Mouse (Mus musculus) large intestine, adult 2 months (tissue): ENCODE measurements at regions not wholly inside any gene's neighbourhood (a gene's known extent, or its start where the extent isn't known, plus 50 kb on each side); places are given as distances from the start of the nearest gene placed in this dataset.

Source experiments
- DNase-seq: peaks from one replicate; pipeline ENCODE4 v3.0.0-alpha.2; 2012; ENCODE audit warnings: low read depth, low spot score
- WGBS: fragments of 180-500 bp; shearing (Covaris S2); methylation state at CpG from one replicate; pipeline ENCODE4 v1.1.7; 2018; 5-methylcytosine and 5-hydroxymethylcytosine counted together

- DNase-seq, result no peak
Measured at GRCm38 (mm10) chr12:118660384-118661213, 185.5 kb upstream of the Sp8 start.

GRCm38 (mm10) chr12:118659240-118660120, 186.6 kb upstream of the Sp8 start:
- 66% methylated on average over 14 of the region's 14 CpGs for WGBS
- DNase-seq, result no peak

More at GRCm38 (mm10) chr12:118660384-118661213, 185.5 kb upstream of the Sp8 start:
- 19% methylated on average over 12 of the region's 12 CpGs for WGBS

- no peak for DNase-seq
- 64% methylated on average over 4 of the region's 4 CpGs for WGBS
Measured at GRCm38 (mm10) chr12:118650483-118651160, 195.5 kb upstream of the Sp8 start.

GRCm38 (mm10) chr12:118649323-118649973, 196.7 kb upstream of the Sp8 start:
- DNase-seq, result no peak
- 82% methylated on average over 3 of the region's 3 CpGs for WGBS

- DNase-seq, result no peak
Measured at GRCm38 (mm10) chr12:118648673-118649072, 197.5 kb upstream of the Sp8 start.

GRCm38 (mm10) chr12:118647270-118648042, 198.7 kb upstream of the Sp8 start:
- WGBS, result 78% methylated on average over 12 of the region's 12 CpGs
- DNase-seq, result no peak

GRCm38 (mm10) chr12:118640925-118641324, 205.2 kb upstream of the Sp8 start:
- 50% methylated on average over 3 of the region's 3 CpGs for WGBS
- no peak for DNase-seq

- WGBS, result 37% methylated on average over 4 of the region's 4 CpGs
- DNase-seq, result no peak
Measured at GRCm38 (mm10) chr12:118637214-118637613, 208.9 kb upstream of the Sp8 start.

- whole genome bisulfite sequencing, result 19% methylated on average over 1 of the region's 1 CpGs
- no peak for DNase-seq
Measured at GRCm38 (mm10) chr12:118635456-118635855, 210.7 kb upstream of the Sp8 start.

- no peak for DNase-seq
- 35% methylated on average over 1 of the region's 1 CpGs for WGBS
Measured at GRCm38 (mm10) chr12:118630373-118630772, 215.8 kb upstream of the Sp8 start.

- DNase-seq, result no peak
- whole genome bisulfite sequencing, result 65% methylated on average over 1 of the region's 1 CpGs
Measured at GRCm38 (mm10) chr12:118621697-118622485, 224.2 kb upstream of the Sp8 start.

- WGBS, result 14% methylated on average over 5 of the region's 5 CpGs
- no peak for DNase-seq
Measured at GRCm38 (mm10) chr12:118620847-118621636, 225.1 kb upstream of the Sp8 start.

GRCm38 (mm10) chr12:118597015-118597414, 249.1 kb upstream of the Sp8 start:
- 85% methylated on average over 4 of the region's 4 CpGs for WGBS

GRCm38 (mm10) chr12:118594781-118595574, 251.2 kb upstream of the Sp8 start:
- WGBS, result 51% methylated on average over 18 of the region's 18 CpGs
- no peak for DNase-seq

More at GRCm38 (mm10) chr12:118597015-118597414, 249.1 kb upstream of the Sp8 start:
- no peak for DNase-seq

- no peak for DNase-seq
- 78% methylated on average over 12 of the region's 12 CpGs for WGBS
Measured at GRCm38 (mm10) chr12:118583829-118584628, 262.1 kb upstream of the Sp8 start.

GRCm38 (mm10) chr12:118569811-118570210, 268.6 kb upstream of the Sp4 start:
- DNase-seq, result no peak
- 61% methylated on average over 2 of the region's 2 CpGs for WGBS
